ENCODE assay signal across 8 mouse cellular contexts in genomic region chr7:100685061-100686030, GRCm38 (mm10). TPM values are rescaled to one million over a fixed set of nuclear protein-coding genes. Genes with fewer than 3 reads are reported as not detected.
DNase-seq lines count a peak whose midpoint lies in the region; ATAC-seq and TF ChIP-seq lines count a peak whose summit lies in the region.

No protein-coding gene starts in this region.

- peak; percentile 82 for DNase-seq in A20 (ENCODE audit: low read depth, low spot score)
- peak; percentile 77 for DNase-seq in adrenal gland, adult 2 months
- peak; percentile 88 for DNase-seq in embryo, embryonic 10.5 days (ENCODE audit: low spot score)
- peak; percentile 93 for DNase-seq in heart, adult 11 months
- DNase-seq in kidney, adult 2 months, result peak; percentile 70
- peak; percentile 80 for DNase-seq in liver, embryonic 13.5 days
- DNase-seq in neural tube, embryonic 11.5 days (ENCODE audit: low spot score), result peak; percentile 79
- DNase-seq in stomach, postnatal 0 days (ENCODE audit: low spot score), result peak; percentile 87

- H3K4me2 ChIP-seq in liver, embryonic 13.5 days, result no peak overlapping the region
- H3K4me2 ChIP-seq in neural tube, embryonic 11.5 days (ENCODE audit: low read depth), result no peak overlapping the region
- H3K4me2 ChIP-seq in stomach, postnatal 0 days (replicated peaks; ENCODE audit: low read depth), result no peak overlapping the region

- no peak for TF ChIP-seq POLR2A in kidney, adult 2 months (IDR thresholded peaks at IDR 0.05; ENCODE audit: low read depth, low read length)

- TF ChIP-seq EP300 in stomach, postnatal 0 days (optimal IDR thresholded peaks at IDR 0.05), result no peak

- peak; percentile 65 for ATAC-seq in liver, embryonic 13.5 days (ENCODE audit: low read depth)
- ATAC-seq in neural tube, embryonic 11.5 days (ENCODE audit: insufficient read depth, low FRiP score, low TSS enrichment), result peak; percentile 69; the same call in 1 of the 2 replicates
- peak; percentile 82 for ATAC-seq in stomach, postnatal 0 days (ENCODE audit: low FRiP score, low TSS enrichment)

- 42% methylated on average over 13 of the region's 13 CpGs for WGBS in kidney, adult 2 months
- 35% methylated on average over 13 of the region's 13 CpGs for WGBS in liver, embryonic 13.5 days (ENCODE audit: insufficient replicate concordance)
- WGBS in neural tube, embryonic 11.5 days, result 40% methylated on average over 13 of the region's 13 CpGs
- 38% methylated on average over 13 of the region's 13 CpGs for whole genome bisulfite sequencing in stomach, postnatal 0 days

- no peak overlapping the region for H3K4me3 ChIP-seq in kidney, adult 2 months (ENCODE audit: insufficient read depth, low read depth, low read length)
- no peak overlapping the region for H3K4me3 ChIP-seq in liver, embryonic 13.5 days (replicated peaks)
- no peak overlapping the region for H3K4me3 ChIP-seq in neural tube, embryonic 11.5 days (ENCODE audit: low read depth, low read length)
- no peak overlapping the region for H3K4me3 ChIP-seq in stomach, postnatal 0 days (ENCODE audit: low read depth, low read length)

- peak; percentile 93 for TF ChIP-seq CTCF in kidney, adult 2 months (conservative IDR thresholded peaks at IDR 0.05; ENCODE audit: insufficient read depth, insufficient read length, low read depth, low read length)
- peak; percentile 93 for TF ChIP-seq CTCF in stomach, postnatal 0 days (IDR thresholded peaks at IDR 0.05; ENCODE audit: low read depth)

- no peaks in the 10 kb centered on the region for H3K27me3 ChIP-seq in kidney, adult 2 months (replicated peaks; ENCODE audit: control insufficient read depth, insufficient read depth, low read length)
- no peaks in the 10 kb centered on the region for H3K27me3 ChIP-seq in liver, embryonic 13.5 days
- no peaks in the 10 kb centered on the region for H3K27me3 ChIP-seq in neural tube, embryonic 11.5 days (ENCODE audit: control insufficient read depth, insufficient read depth, low read length)
- H3K27me3 ChIP-seq in stomach, postnatal 0 days (ENCODE audit: control insufficient read depth, insufficient read depth, low read length), result no peaks in the 10 kb centered on the region

- no peaks in the 10 kb centered on the region for H3K4me1 ChIP-seq in kidney, adult 2 months (ENCODE audit: control insufficient read depth, insufficient read depth, low read length)
- peaks cover 24% of the 10 kb centered on the region for H3K4me1 ChIP-seq in liver, embryonic 13.5 days (replicated peaks)
- no peaks in the 10 kb centered on the region for H3K4me1 ChIP-seq in neural tube, embryonic 11.5 days (ENCODE audit: control insufficient read depth, insufficient read depth, low read length)
- H3K4me1 ChIP-seq in stomach, postnatal 0 days (replicated peaks; ENCODE audit: control insufficient read depth, insufficient read depth), result no peaks in the 10 kb centered on the region

- no peaks in the 10 kb centered on the region for H3K9me3 ChIP-seq in liver, embryonic 13.5 days (replicated peaks)
- H3K9me3 ChIP-seq in neural tube, embryonic 11.5 days (ENCODE audit: control insufficient read depth, low read length), result no peaks in the 10 kb centered on the region
- H3K9me3 ChIP-seq in stomach, postnatal 0 days (ENCODE audit: control insufficient read depth, low read length), result no peaks in the 10 kb centered on the region

- 0 out of 2 replicates have a peak overlapping the region, but pooled peaks have one; percentile 13 for H3K9ac ChIP-seq in liver, embryonic 13.5 days
- H3K9ac ChIP-seq in neural tube, embryonic 11.5 days (ENCODE audit: low read length), result no peak overlapping the region
- H3K9ac ChIP-seq in stomach, postnatal 0 days (ENCODE audit: low read length), result no peak overlapping the region

- H3K36me3 ChIP-seq in kidney, adult 2 months (ENCODE audit: control insufficient read depth, insufficient read depth, low read length), result no peaks in the 10 kb centered on the region
- H3K36me3 ChIP-seq in liver, embryonic 13.5 days, result no peaks in the 10 kb centered on the region
- no peaks in the 10 kb centered on the region for H3K36me3 ChIP-seq in neural tube, embryonic 11.5 days (ENCODE audit: control insufficient read depth, insufficient read depth, low read length)
- no peaks in the 10 kb centered on the region for H3K36me3 ChIP-seq in stomach, postnatal 0 days (ENCODE audit: control insufficient read depth, insufficient read depth, low read length)

- no peak overlapping the region for H3K27ac ChIP-seq in kidney, adult 2 months (ENCODE audit: insufficient read depth, low read depth, low read length)
- H3K27ac ChIP-seq in liver, embryonic 13.5 days, result peak overlapping the region; percentile 68
- no peak overlapping the region for H3K27ac ChIP-seq in neural tube, embryonic 11.5 days (ENCODE audit: low read depth, low read length)
- no peak overlapping the region for H3K27ac ChIP-seq in stomach, postnatal 0 days (replicated peaks)

RNA-seq across cellular contexts. Expression of gene Fam168a, which starts 21.1 kb away (rescaled TPM):
- 10 to 100 TPM; 52.4 to 81.2 TPM for total RNA-seq in adrenal gland, adult 2 months (2021)
- 104 and 123 TPM in 2 replicates for polyA plus RNA-seq in adrenal gland, adult 2 months (2012; rRNA removed)
- 47.1 and 65.7 TPM in 2 replicates for polyA plus RNA-seq in kidney, adult 2 months (2012; rRNA removed)
- polyA plus RNA-seq in liver, embryonic 13.5 days (2015; fragmentation: Nextera tagmentation; extraction: Ambion mirVana), result 4.5 and 5.4 TPM in 2 replicates
- 45.2 and 56.6 TPM in 2 replicates for polyA plus RNA-seq in neural tube, embryonic 11.5 days (2014; fragmentation: Nextera tagmentation; extraction: Ambion mirVana)
- 15.5 and 17.4 TPM in 2 replicates for polyA plus RNA-seq in stomach, postnatal 0 days (2015; fragmentation: Nextera tagmentation; extraction: Ambion mirVana)

RNA-seq across cellular contexts. Expression of gene Plekhb1, which starts 23.1 kb away (rescaled TPM):
- 1 to 10 TPM; 2.9 to 5.7 TPM for total RNA-seq in adrenal gland, adult 2 months (2021)
- polyA plus RNA-seq in adrenal gland, adult 2 months (2012; rRNA removed), result 17.4 and 19.0 TPM in 2 replicates
- 37.3 and 44.9 TPM in 2 replicates for polyA plus RNA-seq in kidney, adult 2 months (2012; rRNA removed)
- polyA plus RNA-seq in liver, embryonic 13.5 days (2015; fragmentation: Nextera tagmentation; extraction: Ambion mirVana), result 0.41 and 0.49 TPM in 2 replicates
- polyA plus RNA-seq in neural tube, embryonic 11.5 days (2014; fragmentation: Nextera tagmentation; extraction: Ambion mirVana), result 7.9 and 8.4 TPM in 2 replicates
- polyA plus RNA-seq in stomach, postnatal 0 days (2015; fragmentation: Nextera tagmentation; extraction: Ambion mirVana), result 8.7 and 10.4 TPM in 2 replicates
